Mouse (Mus musculus) ES-Bruce4 (cell line): Measurements from ENCODE around the gene Arhgap35.

Source experiments
- CTCF ChIP-seq: IDR thresholded peaks from one replicate; pipeline ENCODE4 v1.8.1; 2011; ENCODE audit warnings: low read depth, low read length
- EP300 ChIP-seq: IDR thresholded peaks from 2 replicates; pipeline ENCODE4 v1.6.1; 2011; ENCODE audit warnings: low read depth, low read length; ENCODE audit not compliant: insufficient read depth

GRCm38 (mm10) chr7:16472116-16472709 is 142.6 kb downstream of the Arhgap35 start:
- TF ChIP-seq CTCF = no peak
- no peak for TF ChIP-seq EP300
